Mouse (Mus musculus) C2C12 (cell line): ENCODE results near the gene Adssl1. TPM values are rescaled to one million over a fixed set of nuclear protein-coding genes. Genes with fewer than 3 reads are reported as not detected.

Source experiments
- H3K27me3 ChIP-seq: one replicate; pipeline ENCODE4 v1.6.1; 2011; ENCODE audit not compliant: control insufficient read depth, insufficient read depth, insufficient read length
- H3K36me3 ChIP-seq: one replicate; pipeline ENCODE4 v1.6.1; 2011; ENCODE audit not compliant: control insufficient read depth, insufficient read depth
- H3K4me3 ChIP-seq: one replicate; pipeline ENCODE4 v1.5.1; 2011; ENCODE audit warnings: mild to moderate bottlenecking, control low read depth; ENCODE audit not compliant: poor library complexity, insufficient read depth, severe bottlenecking
- H3K79me2 ChIP-seq: one replicate; pipeline ENCODE4 v1.6.1; 2011; ENCODE audit not compliant: control insufficient read depth, insufficient read depth
- H3K79me3 ChIP-seq: one replicate; pipeline ENCODE4 v1.6.1; 2011; ENCODE audit warnings: low read depth, control low read depth
- H3ac ChIP-seq: one replicate; pipeline ENCODE3; 2011; ENCODE audit warnings: low read depth; ENCODE audit not compliant: control insufficient read depth, insufficient read length
- CEBPB ChIP-seq: IDR thresholded peaks from one replicate; pipeline ENCODE4 v1.6.1; 2011; ENCODE audit warnings: low read depth, mild to moderate bottlenecking, control low read depth, moderate library complexity
- CTCF ChIP-seq: IDR thresholded peaks from one replicate; pipeline ENCODE4 v1.5.1; 2011; ENCODE audit not compliant: control insufficient read depth, insufficient read depth, insufficient read length
- FOSL1 ChIP-seq: IDR thresholded peaks from one replicate; pipeline ENCODE4 v1.8.0; 2011; ENCODE audit warnings: mild to moderate bottlenecking, low read length; ENCODE audit not compliant: poor library complexity, insufficient read depth, severe bottlenecking
- MAX ChIP-seq: IDR thresholded peaks from one replicate; pipeline ENCODE4 v1.6.1; 2011; ENCODE audit warnings: mild to moderate bottlenecking, control low read depth
- MYOD1 ChIP-seq: IDR thresholded peaks from one replicate; pipeline ENCODE4 v1.6.1; 2011; ENCODE audit warnings: low read depth; ENCODE audit not compliant: control insufficient read depth, insufficient read length
- MYOG ChIP-seq: IDR thresholded peaks from one replicate; pipeline ENCODE4 v1.6.1; 2011; ENCODE audit not compliant: control insufficient read depth, insufficient read length; ENCODE audit errors: extremely low read depth
- USF1 ChIP-seq: IDR thresholded peaks from one replicate; pipeline ENCODE4 v1.6.1; 2011; ENCODE audit warnings: low read depth, mild to moderate bottlenecking, control low read depth, moderate library complexity
- polyA plus RNA-seq: library from polyadenylated mRNA; unstranded; fragments of >200 nt; fragmentation: generic; extraction: Trizol; gene quantifications from one replicate; pipeline ENCODE4 v1.2.1, GENCODE M21; 2012; ENCODE audit warnings: missing spikeins

The Adssl1 gene
- polyA plus RNA-seq, 1 experiment = 10.1 TPM

- H3K79me3 ChIP-seq = peaks cover 35% of the 10 kb centered on the region
- H3K79me2 ChIP-seq = peaks cover 37% of the 10 kb centered on the region
- TF ChIP-seq FOSL1 (no peak), CEBPB (no peak), MAX (no peak), MYOG (no peak), MYOD1 (no peak), CTCF (no peak), USF1 (no peak)
- peaks cover 23% of the 10 kb centered on the region for H3K36me3 ChIP-seq
- no peak overlapping the region for H3ac ChIP-seq
- H3K4me3 ChIP-seq = no peak overlapping the region
- H3K27me3 ChIP-seq = no peaks in the 10 kb centered on the region
These were observed 32.4 kb upstream of the Adssl1 start for GRCm38 (mm10) chr12:112587125-112588124.

GRCm38 (mm10) chr12:112588426-112589256 is 31.2 kb upstream of the Adssl1 start, which contains the start of gene Inf2:
Gene Inf2, plus strand, starts transcription at chr12:112588784.
- no peak for TF ChIP-seq MYOG
- TF ChIP-seq MAX = peak; percentile 82
- H3K36me3 ChIP-seq = peaks cover 34% of the 10 kb centered on the region
- H3K4me3 ChIP-seq = peak within 1 kb of the TSS; percentile 78
- peak within 1 kb of the TSS; percentile 86 for H3ac ChIP-seq
- peaks cover 48% of the 10 kb centered on the region for H3K79me3 ChIP-seq
- H3K27me3 ChIP-seq = no peaks in the 10 kb centered on the region
- peaks cover 50% of the 10 kb centered on the region for H3K79me2 ChIP-seq

- Histone ChIP-seq H3K79me3 (peaks cover 57% of the 10 kb centered on the region), H3K4me3 (peak overlapping the region; percentile 78), H3K27me3 (no peaks in the 10 kb centered on the region), H3K79me2 (peaks cover 60% of the 10 kb centered on the region), H3ac (peak overlapping the region; percentile 86), H3K36me3 (peaks cover 37% of the 10 kb centered on the region)
- TF ChIP-seq MAX = no peak
- TF ChIP-seq FOSL1 = no peak
- no peak for TF ChIP-seq MYOG
- no peak for TF ChIP-seq CTCF
- no peak for TF ChIP-seq USF1
- TF ChIP-seq CEBPB = no peak
- no peak for TF ChIP-seq MYOD1
These were observed 30.2 kb upstream of the Adssl1 start for GRCm38 (mm10) chr12:112589491-112590191.

GRCm38 (mm10) chr12:112590566-112591239 is 29.1 kb upstream of the Adssl1 start:
- no peaks in the 10 kb centered on the region for H3K27me3 ChIP-seq
- peak overlapping the region; percentile 34 for H3ac ChIP-seq
- H3K79me2 ChIP-seq = peaks cover 70% of the 10 kb centered on the region
- peaks cover 65% of the 10 kb centered on the region for H3K79me3 ChIP-seq
- peaks cover 38% of the 10 kb centered on the region for H3K36me3 ChIP-seq
- TF ChIP-seq USF1 (no peak), MYOD1 (no peak), FOSL1 (no peak), CTCF (no peak), MYOG (no peak), MAX (no peak), CEBPB (no peak)
- peak overlapping the region; percentile 11 for H3K4me3 ChIP-seq

GRCm38 (mm10) chr12:112591240-112591639 is 28.6 kb upstream of the Adssl1 start:
- no peaks in the 10 kb centered on the region for H3K27me3 ChIP-seq
- TF ChIP-seq CEBPB (no peak), CTCF (no peak), USF1 (no peak), MAX (no peak), MYOG (no peak), MYOD1 (no peak), FOSL1 (no peak)

More at GRCm38 (mm10) chr12:112591240-112591639, 28.6 kb upstream of the Adssl1 start:
- H3K4me3 ChIP-seq = no peak overlapping the region
- H3K79me2 ChIP-seq = peaks cover 76% of the 10 kb centered on the region
- no peak overlapping the region for H3ac ChIP-seq
- peaks cover 70% of the 10 kb centered on the region for H3K79me3 ChIP-seq
- peaks cover 43% of the 10 kb centered on the region for H3K36me3 ChIP-seq
